Mouse (Mus musculus) cerebellum, adult 2 months (tissue): ENCODE results near the gene A430033K04Rik.

Experiments
- CTCF ChIP-seq: fragments of 200-500 bp; IDR thresholded peaks from 2 replicates; pipeline ENCODE4 v1.5.1; 2011; ENCODE audit warnings: low read depth, mild to moderate bottlenecking, control low read depth, low read length, moderate library complexity, borderline replicate concordance; ENCODE audit not compliant: insufficient read depth
- POLR2A ChIP-seq: fragments of 200-500 bp; IDR thresholded peaks from 2 replicates; pipeline ENCODE4 v1.6.1; 2011; ENCODE audit warnings: low read length, control low read depth, borderline replicate concordance; ENCODE audit not compliant: insufficient read depth

DNA sequence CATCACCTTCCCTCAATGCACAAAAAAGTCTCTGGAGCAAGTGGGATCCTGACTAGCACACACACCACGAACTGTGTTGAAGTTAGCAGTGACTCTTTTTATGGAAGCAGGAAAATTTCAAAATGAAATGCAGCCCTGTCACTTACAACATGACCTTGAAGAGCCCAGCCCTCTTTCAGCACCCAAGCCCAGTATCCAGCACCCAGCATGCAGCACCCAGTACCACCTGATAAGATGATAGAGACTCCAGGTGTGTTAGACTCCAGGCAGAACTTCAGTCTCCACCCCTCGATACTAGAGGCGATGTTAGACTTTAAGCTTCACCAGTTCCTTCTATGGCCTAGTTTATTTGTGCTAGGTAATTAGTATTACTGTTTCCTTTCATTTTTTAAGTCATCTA lies 19.1 kb downstream of the A430033K04Rik start:
- TF ChIP-seq CTCF (no peak), POLR2A (no peak)
